Mouse (Mus musculus): ENCODE measurements around the gene Ppfia2.

GRCm38 (mm10) chr10:106596976-106597375 is 126.8 kb downstream of the Ppfia2 start:
- no peak for TF ChIP-seq CTCF (IDR thresholded peaks at IDR 0.05; ENCODE audit: control insufficient read depth, insufficient read depth, insufficient read length)
- no peak for TF ChIP-seq MYOD1 (IDR thresholded peaks at IDR 0.05; ENCODE audit: control insufficient read depth, insufficient read length, low read depth)
- no peak for TF ChIP-seq USF1 (IDR thresholded peaks at IDR 0.05; ENCODE audit: low read depth)
- TF ChIP-seq MYOG (IDR thresholded peaks at IDR 0.05; ENCODE audit: control insufficient read depth, extremely low read depth, insufficient read length): no peak
- no peak for TF ChIP-seq MAX (IDR thresholded peaks at IDR 0.05)
- no peak for TF ChIP-seq CEBPB (IDR thresholded peaks at IDR 0.05; ENCODE audit: low read depth)

Data from C2C12 (cell line).